Mouse (Mus musculus) ES-CJ7 (cell line): ENCODE results near the gene Zfyve21.

Source experiments
- DNase-seq: peaks from one replicate; pipeline ENCODE4 v3.0.0; 2011; ENCODE audit warnings: low read depth, low spot score

Gene Zfyve21

GRCm38 (mm10) chr12:111843470-111843869 lies 29.5 kb downstream of the Zfyve21 start:
- no peak for DNase-seq

- no peak for DNase-seq
Observed at GRCm38 (mm10) chr12:111845953-111846352, 32.0 kb downstream of the Zfyve21 start.

- DNase-seq, result no peak
Observed at GRCm38 (mm10) chr12:111846815-111847214, 32.8 kb downstream of the Zfyve21 start.

DNA sequence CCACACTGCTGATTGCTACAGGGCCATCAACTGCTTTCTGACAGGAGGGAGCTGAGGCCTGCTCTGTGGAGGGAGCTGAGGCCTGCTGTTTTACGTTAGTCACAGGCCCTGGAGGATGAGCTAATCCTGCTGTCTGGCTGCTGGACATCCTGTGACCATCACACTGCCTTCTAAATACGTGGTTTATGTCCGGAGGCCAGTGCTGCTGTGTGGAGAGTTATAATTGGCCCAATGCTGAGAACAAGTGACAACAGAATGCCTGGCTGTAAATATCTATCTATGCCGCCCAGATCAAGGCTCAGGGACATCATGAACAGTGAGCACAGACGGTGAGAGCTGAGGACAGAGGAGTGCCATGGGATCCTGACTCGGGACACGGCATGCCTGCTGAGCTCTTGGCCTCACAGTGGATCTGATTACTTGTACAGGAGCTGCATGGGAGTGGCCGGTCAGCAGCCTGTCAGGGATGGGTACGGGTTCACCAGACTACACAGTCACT lies 34.4 kb downstream of the Zfyve21 start:
- DNase-seq, result no peak

DNA sequence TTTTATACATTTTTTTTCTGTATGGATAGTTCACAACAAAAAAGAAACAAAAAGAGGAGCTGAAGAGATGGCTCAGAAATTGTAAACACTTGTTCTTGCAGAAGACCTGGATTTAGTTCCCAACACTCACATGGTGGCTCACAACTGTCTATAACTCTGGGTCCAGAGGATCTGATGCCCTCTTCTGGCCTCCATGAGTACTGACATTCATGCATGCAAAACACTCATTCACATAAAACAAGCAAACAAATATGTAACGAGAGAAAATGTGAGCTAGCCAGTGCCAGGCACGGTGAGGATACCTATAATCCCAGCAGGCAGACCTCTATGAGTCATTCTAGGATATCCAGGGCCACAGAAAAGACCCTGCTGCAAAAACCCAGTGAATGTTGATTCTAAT lies 37.3 kb downstream of the Zfyve21 start:
- peak; percentile 64 for DNase-seq

DNA sequence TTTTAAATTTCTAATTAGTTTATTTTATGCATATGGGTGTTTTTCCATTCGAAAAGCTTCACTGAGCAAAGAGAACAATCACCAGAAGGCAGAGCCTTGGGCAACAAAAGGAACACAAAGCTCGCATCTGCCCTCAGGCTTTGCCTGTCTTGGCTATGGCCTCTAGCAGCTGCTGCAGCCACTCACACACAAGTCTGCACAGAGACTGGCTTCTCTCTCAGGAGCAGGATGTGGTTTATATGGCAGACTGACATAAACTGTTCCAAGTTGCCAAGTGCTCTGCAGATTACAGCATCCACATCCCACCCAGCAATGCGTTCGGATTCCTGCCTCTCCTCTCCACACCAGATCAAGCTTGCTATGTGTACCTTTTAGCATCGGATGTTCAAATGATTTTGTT lies 37.8 kb downstream of the Zfyve21 start:
- no peak for DNase-seq

DNA sequence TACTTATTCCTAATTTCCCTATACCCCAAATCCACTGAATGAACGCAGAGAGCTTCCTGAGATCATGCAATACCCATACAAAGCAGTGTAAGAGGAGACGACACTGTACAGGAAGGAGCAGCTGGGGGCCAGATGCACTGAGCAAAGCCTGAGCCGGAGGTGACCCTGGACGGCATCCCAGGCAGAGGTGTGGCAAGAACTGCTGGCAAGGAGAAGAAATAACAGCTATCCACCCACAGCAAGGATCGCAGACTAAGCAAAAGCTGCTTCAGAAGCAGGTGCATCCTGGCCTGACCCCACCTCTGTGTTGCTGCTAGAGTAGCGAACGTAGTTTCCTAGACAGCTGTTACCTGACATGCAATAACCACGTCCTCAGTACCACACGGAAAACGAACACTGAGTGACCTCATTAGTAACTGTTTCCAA lies 39.1 kb downstream of the Zfyve21 start:
- DNase-seq, result no peak

DNA sequence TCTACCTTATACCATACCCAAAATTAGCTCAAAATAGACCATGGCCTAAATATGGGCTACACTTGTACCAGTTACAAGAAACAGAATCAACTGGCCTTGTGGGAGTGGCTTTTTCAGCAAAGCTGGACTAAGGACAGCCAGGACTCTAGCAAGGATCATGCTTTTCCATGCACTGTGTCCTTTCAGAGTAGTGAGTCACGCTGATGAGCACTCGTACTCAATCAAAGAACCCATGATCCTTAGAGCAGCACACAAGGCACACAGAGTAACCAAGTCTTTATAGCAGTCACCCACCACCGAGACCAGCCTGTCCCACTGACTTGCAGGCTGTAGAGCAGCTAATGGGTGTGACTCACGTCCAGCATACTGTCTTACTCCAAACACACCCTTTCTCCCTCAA lies 39.6 kb downstream of the Zfyve21 start:
- no peak for DNase-seq

DNA sequence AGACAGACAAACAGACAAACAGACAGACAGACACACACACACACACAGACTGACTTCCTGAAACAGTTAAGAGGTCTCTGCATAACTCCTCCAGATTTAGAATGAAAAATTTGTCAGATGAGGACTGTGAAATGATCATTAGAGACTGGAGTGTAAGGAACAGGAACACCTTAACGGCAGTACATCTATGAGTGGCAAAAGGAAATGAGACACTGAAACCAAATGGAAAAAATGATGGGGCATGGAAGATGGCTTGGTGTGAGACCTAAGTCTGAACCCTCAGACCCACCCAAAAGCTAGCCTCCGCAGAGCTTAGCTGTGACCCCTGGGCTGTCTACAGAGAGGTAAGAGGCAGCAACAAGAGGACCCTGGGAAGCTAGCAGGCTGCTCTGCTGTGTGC lies 41.5 kb downstream of the Zfyve21 start:
- no peak for DNase-seq

GRCm38 (mm10) chr12:111864206-111864824 lies 50.3 kb downstream of the Zfyve21 start:
- no peak for DNase-seq

GRCm38 (mm10) chr12:111869806-111870205 lies 55.8 kb downstream of the Zfyve21 start:
- no peak for DNase-seq

DNA sequence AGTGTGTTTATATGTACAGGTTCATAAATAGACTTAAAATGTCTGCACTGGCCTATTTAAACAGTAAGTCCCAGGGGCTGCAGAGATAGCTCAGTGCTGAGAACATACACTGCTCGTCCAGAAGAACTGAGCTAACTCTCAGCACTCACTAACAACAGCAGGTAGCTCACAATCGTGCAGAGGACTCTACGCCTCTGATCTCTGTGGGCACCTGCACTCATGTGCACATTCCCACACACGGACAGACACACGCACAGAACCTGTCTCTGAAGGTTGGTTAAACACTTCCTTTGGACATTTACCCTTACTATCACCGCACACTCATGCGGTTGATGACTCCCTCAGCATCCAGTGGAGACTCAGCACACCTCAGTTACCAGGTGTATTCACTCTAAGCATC lies 56.8 kb downstream of the Zfyve21 start:
- DNase-seq, result no peak

DNA sequence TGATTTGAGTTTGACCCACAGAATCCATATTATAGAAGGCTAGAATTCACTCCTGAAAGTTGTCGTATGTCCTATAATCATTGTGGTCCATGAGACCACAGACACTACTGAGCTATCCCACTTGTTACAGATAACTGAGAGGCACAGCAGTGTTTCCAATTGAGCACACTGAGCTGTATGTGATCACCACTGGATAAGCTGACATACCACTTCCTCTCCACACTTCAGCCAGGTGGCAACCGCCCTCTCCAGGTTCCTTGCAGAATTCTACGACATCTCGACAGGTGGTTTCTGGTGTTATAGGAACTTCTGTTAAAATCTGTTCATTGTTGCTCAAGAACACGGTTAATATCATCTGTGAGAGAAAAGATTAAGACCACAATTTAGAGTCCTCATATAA lies 58.1 kb downstream of the Zfyve21 start:
- DNase-seq, result no peak

- no peak for DNase-seq
Observed at GRCm38 (mm10) chr12:111874601-111875140, 60.7 kb downstream of the Zfyve21 start.

DNA sequence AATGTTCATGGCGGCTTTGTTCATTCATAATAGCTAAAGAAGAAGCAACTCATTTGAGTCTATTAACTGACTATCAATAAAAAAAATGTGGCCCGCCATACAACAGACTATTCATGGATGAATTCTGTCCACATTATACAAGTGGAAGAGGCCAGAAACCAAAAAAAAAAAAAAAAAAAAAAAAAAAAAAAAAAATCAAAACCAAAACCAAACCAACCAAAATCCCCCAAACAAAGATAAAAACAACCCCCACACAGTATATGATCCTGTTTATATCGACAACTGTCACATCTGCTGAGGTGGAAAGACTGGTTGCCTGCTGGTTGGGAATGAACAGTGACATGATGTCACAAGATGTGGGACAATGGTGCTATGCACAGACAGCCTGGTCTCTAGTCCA lies 61.5 kb downstream of the Zfyve21 start:
- DNase-seq, result no peak

DNA sequence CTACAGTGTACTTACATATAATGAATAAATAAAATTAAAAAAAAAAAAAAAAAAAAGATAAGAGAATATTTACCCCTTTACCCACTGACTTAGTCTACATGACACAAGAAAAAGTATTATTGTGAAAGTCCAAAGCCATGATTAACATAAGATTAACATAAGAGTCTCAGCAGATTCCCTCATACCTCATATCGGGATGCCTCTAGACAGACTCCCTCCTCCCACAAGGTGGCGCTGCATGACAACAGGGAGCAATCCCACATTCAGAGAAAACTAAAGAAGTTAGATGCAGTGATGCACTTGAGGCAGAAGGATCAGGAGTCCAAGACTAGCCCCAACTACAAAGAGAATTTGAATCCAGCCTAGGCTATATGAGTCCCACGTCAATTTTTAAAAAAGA lies 64.2 kb downstream of the Zfyve21 start:
- peak; percentile 82 for DNase-seq
